Mouse (Mus musculus) hindbrain, postnatal 0 days (tissue): ENCODE data around the gene Cdh8. TPM values are rescaled to one million over a fixed set of nuclear protein-coding genes. Genes with fewer than 3 reads are reported as not detected.

Source experiments
- ATAC-seq: fragments of 200-750 bp; cut with Nextera tagmentation; 2 replicates; pipeline ENCODE4 v1.8.0; 2017; ENCODE audit warnings: mild to moderate bottlenecking, moderate TSS enrichment, moderate library complexity
- DNase-seq: peaks from one replicate; pipeline ENCODE4 v3.0.0-alpha.2; 2015; ENCODE audit warnings: low spot score
- H3K27ac ChIP-seq: fragments of 300-500 bp; sonication (generic); 2 replicates; pipeline ENCODE4 v1.5.1; 2014; ENCODE audit warnings: mild to moderate bottlenecking
- H3K27me3 ChIP-seq: fragments of 300-500 bp; sonication (generic); 2 replicates; pipeline ENCODE4 v1.6.1; 2014; ENCODE audit warnings: low read length, mixed read lengths; ENCODE audit not compliant: insufficient read depth
- H3K36me3 ChIP-seq: fragments of 300-500 bp; sonication (generic); 2 replicates; pipeline ENCODE4 v1.6.1; 2014; ENCODE audit warnings: low read length, mixed read lengths; ENCODE audit not compliant: insufficient read depth
- H3K4me1 ChIP-seq: fragments of 300-500 bp; sonication (generic); 2 replicates; pipeline ENCODE4 v1.6.1; 2014; ENCODE audit warnings: antibody characterized with exemption, low read length, mixed read lengths; ENCODE audit not compliant: insufficient read depth
- H3K4me2 ChIP-seq: fragments of 300-500 bp; sonication (generic); 2 replicates; pipeline ENCODE4 v1.6.1; 2014; ENCODE audit warnings: low read depth, mild to moderate bottlenecking, low read length, moderate library complexity, mixed read lengths
- H3K4me3 ChIP-seq: fragments of 300-500 bp; sonication (generic); 2 replicates; pipeline ENCODE4 v1.5.1; 2014; ENCODE audit warnings: low read length
- H3K9ac ChIP-seq: fragments of 300-500 bp; sonication (generic); replicated peaks from 2 replicates; pipeline ENCODE4 v1.6.1; 2014; ENCODE audit warnings: mild to moderate bottlenecking, low read length, moderate library complexity, mixed read lengths
- H3K9me3 ChIP-seq: fragments of 300-500 bp; sonication (generic); 2 replicates; pipeline ENCODE4 v1.6.1; 2016; ENCODE audit warnings: low read length, mixed read lengths
- CTCF ChIP-seq: IDR thresholded peaks from 2 replicates; pipeline ENCODE4 v1.5.1; 2016; ENCODE audit warnings: antibody characterized with exemption, control low read depth, low read depth
- WGBS: fragments of 180-500 bp; shearing (Covaris S2); extraction: QIAGEN DNeasy Blood & Tissue Kit; methylation state at CpG from one replicate; pipeline ENCODE4 v1.1.7; 2014; 5-methylcytosine and 5-hydroxymethylcytosine counted together
- polyA plus RNA-seq: library from polyadenylated mRNA; unstranded; fragments of >200 nt; fragmentation: Nextera tagmentation; extraction: Ambion mirVana; gene quantifications from 2 replicates; pipeline ENCODE4 v1.2.1, GENCODE M21; 2015
- total RNA-seq: library from RNA; depleted of rRNA; stranded (reverse); fragments of >200 nt; gene quantifications from 2 replicates; pipeline ENCODE4 v1.2.3, GENCODE M21; 2014; rRNA removed

The Cdh8 gene
- total RNA-seq: 96.6 and 99.8 TPM in 2 replicates
- polyA plus RNA-seq: 56.2 and 57.9 TPM in 2 replicates

DNA sequence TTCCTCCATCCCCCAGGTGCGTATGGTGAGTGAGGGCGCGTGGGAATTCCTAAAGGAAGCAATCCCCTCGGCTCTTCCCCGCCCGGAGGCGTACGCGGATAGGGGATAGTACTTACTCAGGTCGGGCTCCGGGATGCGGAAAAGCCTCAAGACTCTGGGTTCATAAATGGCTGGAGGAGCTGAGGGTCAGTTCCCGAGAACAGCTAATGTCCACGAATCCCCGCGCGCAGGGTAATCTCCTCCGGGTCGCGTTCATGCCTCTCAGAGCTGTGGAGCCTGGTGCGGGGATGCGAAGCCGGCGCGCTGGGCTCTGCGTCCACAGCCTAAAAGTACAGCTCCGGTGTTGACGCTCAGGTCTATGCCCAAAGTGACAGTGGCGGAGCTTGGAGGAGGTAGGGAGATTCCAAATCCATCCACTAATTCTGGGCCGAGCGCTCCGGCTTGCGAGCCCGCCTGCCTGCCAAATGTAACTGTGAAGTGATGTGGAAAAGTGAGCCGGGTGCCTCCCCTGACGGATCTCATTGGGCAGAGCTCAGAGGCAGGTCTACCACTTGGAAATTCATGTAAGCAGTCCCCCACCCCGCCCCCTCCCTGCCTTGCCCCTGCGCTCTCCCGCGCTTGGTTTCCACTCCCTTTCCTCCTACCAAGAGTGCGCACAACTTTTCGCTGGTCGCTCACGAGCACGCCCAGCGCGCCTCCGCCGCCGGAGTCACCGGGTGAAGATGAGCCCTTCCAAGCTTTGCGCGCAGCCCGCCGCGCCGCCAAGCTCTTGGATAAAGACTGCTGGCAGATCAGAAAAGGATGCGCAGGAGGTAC is at the start of gene Cdh8:
Gene Cdh8 (minus strand): TSS at position 506 of the 816 bp plus-strand sequence.
- H3K27ac ChIP-seq: peak within 1 kb of the TSS; percentile 73
- ATAC-seq (peak; percentile 93), DNase-seq (peak; percentile 91)
- peak within 1 kb of the TSS; percentile 63 for H3K4me3 ChIP-seq
- H3K36me3 ChIP-seq: no peaks in the 10 kb centered on the region
- peak within 1 kb of the TSS; percentile 68 for H3K9ac ChIP-seq
- H3K9me3 ChIP-seq: no peaks in the 10 kb centered on the region
- peak within 1 kb of the TSS; percentile 79 for H3K4me2 ChIP-seq
- WGBS: under 1% methylated on average over 58 of the region's 58 CpGs
- 0 out of 2 replicates have a peak, but pooled peaks cover 4% of the 10 kb centered on the region for H3K4me1 ChIP-seq
- H3K27me3 ChIP-seq: no peaks in the 10 kb centered on the region
- TF ChIP-seq CTCF: no peak

DNA sequence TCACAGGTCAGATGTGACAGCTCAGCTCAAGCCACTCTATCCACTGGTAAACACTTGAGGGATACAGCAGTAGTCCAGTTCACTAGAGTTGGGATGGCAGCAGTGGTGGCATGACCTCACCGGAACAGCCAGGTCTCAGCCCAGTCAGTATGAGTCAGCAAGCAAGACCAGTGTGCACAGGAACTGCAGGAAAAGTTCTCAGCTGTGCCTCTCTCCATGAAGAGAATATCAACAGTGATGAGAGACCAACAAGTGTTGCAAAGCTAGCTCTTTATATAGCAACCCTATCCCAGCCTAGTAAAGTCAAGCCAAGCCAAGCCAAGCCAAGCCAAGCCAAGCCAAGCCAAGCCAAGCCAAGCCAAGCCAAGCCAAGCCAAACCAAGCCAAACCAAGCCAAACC is 30.2 kb upstream of the Cdh8 start:
- Histone ChIP-seq H3K4me1 (no peaks in the 10 kb centered on the region), H3K4me2 (no peak overlapping the region), H3K4me3 (no peak overlapping the region), H3K27ac (no peak overlapping the region), H3K9me3 (no peaks in the 10 kb centered on the region), H3K36me3 (no peaks in the 10 kb centered on the region), H3K9ac (no peak overlapping the region), H3K27me3 (no peaks in the 10 kb centered on the region)
- DNase-seq (no peak), ATAC-seq (no peak)
- TF ChIP-seq CTCF: no peak
- WGBS: 94% methylated on average over 1 of the region's 1 CpGs

DNA sequence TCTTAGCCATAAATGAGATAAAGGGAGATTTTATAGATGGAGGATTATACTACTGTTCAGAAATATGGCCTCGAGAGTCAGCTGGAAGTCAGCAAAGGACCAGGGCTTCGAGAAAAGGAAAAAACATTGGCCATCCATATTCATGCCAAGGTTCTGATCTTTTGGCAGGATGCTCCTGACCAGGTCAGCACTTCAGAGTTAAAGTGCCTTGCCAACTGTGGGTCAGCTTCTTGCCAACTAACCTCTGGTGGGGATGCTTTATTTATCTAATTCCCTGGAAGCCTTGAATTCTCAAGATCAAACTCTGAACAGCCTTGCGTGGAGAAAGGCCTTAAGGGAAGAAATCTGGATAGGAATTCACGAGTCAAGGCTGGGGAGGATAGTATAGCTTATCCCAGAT is 9.6 kb upstream of the Cdh8 start:
- no peak for TF ChIP-seq CTCF
- H3K9me3 ChIP-seq: no peaks in the 10 kb centered on the region
- H3K36me3 ChIP-seq: no peaks in the 10 kb centered on the region
- ATAC-seq (no peak), DNase-seq (no peak)
- H3K4me1 ChIP-seq: no peaks in the 10 kb centered on the region
- H3K27ac ChIP-seq: no peak overlapping the region
- no peak overlapping the region for H3K4me3 ChIP-seq
- no peak overlapping the region for H3K9ac ChIP-seq
- no peak overlapping the region for H3K4me2 ChIP-seq
- 73% methylated on average over 4 of the region's 4 CpGs for WGBS
- H3K27me3 ChIP-seq: no peaks in the 10 kb centered on the region

DNA sequence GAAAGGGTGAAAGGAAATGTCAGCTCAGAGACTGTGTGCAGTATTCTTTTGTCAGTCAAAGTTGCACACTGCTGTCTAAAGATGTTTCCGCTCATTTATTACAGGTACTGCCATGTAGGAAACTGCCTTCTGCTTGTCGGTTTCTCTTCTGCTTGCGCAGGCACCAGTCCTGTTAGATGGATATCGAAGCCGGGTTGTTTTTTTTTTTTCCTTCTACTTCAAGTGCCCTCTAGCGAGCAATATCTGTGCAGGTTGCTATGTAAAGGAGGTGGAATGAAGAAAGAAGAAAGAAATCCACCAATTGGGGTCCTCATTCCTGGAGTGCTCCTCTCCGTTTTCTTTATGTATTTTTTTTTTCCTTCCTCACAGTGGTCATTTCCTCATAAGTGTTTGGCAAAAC is 5.2 kb upstream of the Cdh8 start:
- WGBS: 9% methylated on average over 7 of the region's 7 CpGs
- peak; percentile 61 for TF ChIP-seq CTCF
- no peaks in the 10 kb centered on the region for H3K36me3 ChIP-seq
- H3K4me3 ChIP-seq: peak overlapping the region; percentile 16; the same call in 1 of the 2 replicates
- H3K27ac ChIP-seq: no peak overlapping the region
- DNase-seq (peak; percentile 79), ATAC-seq (no peak)
- H3K4me1 ChIP-seq: no peaks in the 10 kb centered on the region
- peak overlapping the region; percentile 41 for H3K4me2 ChIP-seq
- no peak overlapping the region for H3K9ac ChIP-seq
- H3K9me3 ChIP-seq: no peaks in the 10 kb centered on the region
- H3K27me3 ChIP-seq: no peaks in the 10 kb centered on the region

DNA sequence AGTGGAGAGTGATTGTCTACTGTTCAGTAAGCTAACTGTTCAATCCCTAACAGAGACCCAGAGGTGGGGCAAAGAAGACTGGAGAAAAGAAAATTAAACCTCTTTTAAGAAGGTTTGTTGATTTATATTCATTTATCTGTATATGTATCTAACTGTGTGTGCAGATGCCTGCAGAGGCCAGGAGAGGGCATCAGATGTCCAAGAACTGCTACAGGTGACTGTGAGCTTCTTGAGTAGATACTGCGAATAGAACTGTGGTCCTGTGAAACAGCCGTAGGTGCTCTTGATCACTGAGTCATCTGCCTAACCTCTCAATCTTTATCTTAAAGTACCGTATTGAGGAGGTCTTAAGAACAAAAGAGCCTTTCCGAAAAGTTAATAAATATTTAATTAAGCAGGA is 3.5 kb upstream of the Cdh8 start:
- no peak overlapping the region for H3K27ac ChIP-seq
- DNase-seq: peak; percentile 27
- ATAC-seq: no peak
- peak; percentile 52 for TF ChIP-seq CTCF
- H3K9ac ChIP-seq: no peak overlapping the region
- no peak overlapping the region for H3K4me3 ChIP-seq
- H3K4me2 ChIP-seq: no peak overlapping the region
- no peaks in the 10 kb centered on the region for H3K9me3 ChIP-seq
- no peaks in the 10 kb centered on the region for H3K4me1 ChIP-seq
- H3K36me3 ChIP-seq: no peaks in the 10 kb centered on the region
- 90% methylated on average over 4 of the region's 4 CpGs for WGBS
- no peaks in the 10 kb centered on the region for H3K27me3 ChIP-seq

DNA sequence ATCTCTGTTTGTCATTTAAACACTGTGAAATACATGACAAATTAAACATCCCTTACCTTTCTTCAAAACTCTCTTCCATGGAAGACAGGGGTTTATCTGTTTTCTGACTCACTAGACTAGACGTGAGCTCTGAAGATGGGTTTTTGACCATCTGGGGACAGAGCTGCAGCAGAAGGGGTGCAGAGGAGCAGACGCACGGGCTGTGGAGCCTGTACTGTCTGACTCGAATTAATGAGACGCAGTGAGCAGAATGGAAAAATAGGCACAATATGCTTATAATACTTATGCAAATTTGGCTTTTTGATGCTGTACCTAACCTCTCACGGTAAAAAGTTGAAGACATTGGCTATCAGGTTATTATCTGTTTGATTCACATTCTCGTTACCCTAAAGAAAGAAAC is 1.2 kb upstream of the Cdh8 start:
- H3K27me3 ChIP-seq: no peaks in the 10 kb centered on the region
- peak overlapping the region; percentile 63 for H3K4me3 ChIP-seq
- DNase-seq (peak; percentile 20), ATAC-seq (no peak)
- peak overlapping the region; percentile 79 for H3K4me2 ChIP-seq
- peak overlapping the region; percentile 68; the same call in 1 of the 2 replicates for H3K9ac ChIP-seq
- H3K36me3 ChIP-seq: no peaks in the 10 kb centered on the region
- WGBS: 31% methylated on average over 7 of the region's 7 CpGs
- H3K9me3 ChIP-seq: no peaks in the 10 kb centered on the region
- no peak for TF ChIP-seq CTCF
- H3K4me1 ChIP-seq: 0 out of 2 replicates have a peak, but pooled peaks cover 4% of the 10 kb centered on the region
- peak overlapping the region; percentile 61; the same call in 1 of the 2 replicates for H3K27ac ChIP-seq
